Mouse (Mus musculus) intestine, embryonic 16.5 days (tissue): ENCODE data around the gene Sema6c. TPM values are rescaled to one million over a fixed set of nuclear protein-coding genes. Genes with fewer than 3 reads are reported as not detected.
"Not testable (repeated sequence)": the region's sequence is repeated elsewhere in the genome, so short reads cannot be mapped to it uniquely, and the experiment has no call there.

ENCODE experiments used
- ATAC-seq: fragments of 200-750 bp; cut with Nextera tagmentation; 2 replicates; pipeline ENCODE4 v1.8.0; 2017; ENCODE audit warnings: moderate TSS enrichment, moderate library complexity
- H3K27ac ChIP-seq: fragments of 300-500 bp; sonication (generic); 2 replicates; pipeline ENCODE4 v1.5.1; 2014; ENCODE audit warnings: mild to moderate bottlenecking, low read length
- H3K27me3 ChIP-seq: fragments of 300-500 bp; sonication (generic); replicated peaks from 2 replicates; pipeline ENCODE4 v1.6.1; 2014; ENCODE audit warnings: low read length, control low read depth, mixed read lengths; ENCODE audit not compliant: control insufficient read depth, insufficient read depth
- H3K36me3 ChIP-seq: fragments of 300-500 bp; sonication (generic); 2 replicates; pipeline ENCODE4 v1.6.1; 2014; ENCODE audit warnings: low read length, control low read depth; ENCODE audit not compliant: control insufficient read depth, insufficient read depth
- H3K4me1 ChIP-seq: fragments of 300-500 bp; sonication (generic); 2 replicates; pipeline ENCODE4 v1.6.1; 2014; ENCODE audit warnings: low read length, control low read depth, mixed read lengths; ENCODE audit not compliant: control insufficient read depth, insufficient read depth
- H3K4me2 ChIP-seq: fragments of 300-500 bp; sonication (generic); 2 replicates; pipeline ENCODE4 v1.6.1; 2014; ENCODE audit warnings: low read depth, low read length, control low read depth
- H3K4me3 ChIP-seq: fragments of 300-500 bp; sonication (generic); 2 replicates; pipeline ENCODE4 v1.5.1; 2014; ENCODE audit warnings: mild to moderate bottlenecking, low read length
- H3K9ac ChIP-seq: fragments of 300-500 bp; sonication (generic); 2 replicates; pipeline ENCODE4 v1.6.1; 2014; ENCODE audit warnings: low read depth, low read length
- H3K9me3 ChIP-seq: fragments of 300-500 bp; sonication (generic); 2 replicates; pipeline ENCODE4 v1.6.1; 2016; ENCODE audit warnings: low read length, control low read depth; ENCODE audit not compliant: control insufficient read depth
- WGBS: fragments of 180-500 bp; shearing (Covaris S2); extraction: QIAGEN DNeasy Blood & Tissue Kit; methylation state at CpG from one replicate; pipeline ENCODE4 v1.1.7; 2014; 5-methylcytosine and 5-hydroxymethylcytosine counted together
- polyA plus RNA-seq: library from polyadenylated mRNA; unstranded; fragments of >200 nt; fragmentation: Nextera tagmentation; extraction: Ambion mirVana; gene quantifications from 2 replicates; pipeline ENCODE4 v1.2.1, GENCODE M21; 2015

Gene Sema6c
- polyA plus RNA-seq, 1 experiment from 2014 or later, result 1.1 TPM

DNA sequence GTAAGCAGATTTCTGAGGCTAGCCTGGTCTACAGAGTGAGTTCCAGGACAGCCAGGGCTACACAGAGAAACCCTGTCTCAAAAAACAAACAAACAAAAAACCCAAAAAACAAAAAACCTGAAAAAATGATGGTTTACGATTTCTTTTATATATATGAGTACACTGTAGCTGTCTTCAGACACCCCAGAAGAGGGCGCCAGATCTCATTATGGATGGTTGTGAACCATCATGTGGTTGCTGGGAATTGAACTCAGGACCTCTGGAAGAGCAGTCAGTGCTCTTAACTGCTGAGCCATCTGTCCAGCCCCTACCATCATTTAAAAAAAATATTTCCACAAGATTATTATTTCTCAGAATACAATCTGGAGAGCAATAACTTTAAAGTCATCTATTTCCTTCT lies 27.9 kb upstream of the Sema6c start:
- not testable (repeated sequence) for H3K27me3 ChIP-seq, H3K36me3 ChIP-seq, H3K9me3 ChIP-seq, ATAC-seq, H3K27ac ChIP-seq, H3K4me3 ChIP-seq, H3K4me2 ChIP-seq, H3K9ac ChIP-seq
- peaks cover 10% of the 10 kb centered on the region for H3K4me1 ChIP-seq
- WGBS, result 86% methylated on average over 2 of the region's 2 CpGs

GRCm38 (mm10) chr3:95133176-95133575 lies 27.1 kb upstream of the Sema6c start:
- no peaks in the 10 kb centered on the region for H3K27me3 ChIP-seq
- ATAC-seq, result peak; percentile 9; the same call in 1 of the 2 replicates
- 53% methylated on average over 11 of the region's 11 CpGs for WGBS
- peak overlapping the region; percentile 78 for H3K9ac ChIP-seq
- H3K36me3 ChIP-seq, result 0 out of 2 replicates have a peak, but pooled peaks cover 4% of the 10 kb centered on the region
- H3K4me2 ChIP-seq, result peak overlapping the region; percentile 93
- H3K4me3 ChIP-seq, result peak overlapping the region; percentile 78
- peaks cover 10% of the 10 kb centered on the region for H3K4me1 ChIP-seq
- H3K27ac ChIP-seq, result 0 out of 2 replicates have a peak overlapping the region, but pooled peaks have one; percentile 49
- H3K9me3 ChIP-seq, result no peaks in the 10 kb centered on the region

DNA sequence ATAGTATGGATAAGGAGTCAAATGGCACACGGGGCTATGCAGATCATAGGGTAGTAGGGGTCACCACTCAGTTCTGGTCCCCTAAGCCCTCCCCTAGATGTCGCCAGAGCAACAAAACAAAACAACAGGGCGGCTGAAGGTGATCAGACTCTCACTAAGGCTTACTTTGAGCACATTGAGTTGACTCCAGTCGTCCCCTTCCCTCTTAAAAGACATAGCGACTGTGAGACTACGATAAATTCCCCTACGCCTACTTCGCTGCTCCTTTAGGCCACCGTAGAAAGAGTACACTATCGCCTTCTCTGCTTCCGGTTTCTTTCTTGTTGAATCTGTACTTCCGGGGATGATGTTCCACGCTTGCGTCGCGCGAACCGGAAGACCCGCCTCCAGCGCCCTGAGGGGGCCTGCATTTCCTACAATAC lies 26.6 kb upstream of the Sema6c start, which contains the start of the genes Scnm1 and Lysmd1:
Gene Scnm1 (minus strand): TSS at position 332 of the 422 bp plus-strand sequence.
Gene Lysmd1 (plus strand): TSS at position 409 of the 422 bp plus-strand sequence.
- no peaks in the 10 kb centered on the region for H3K27me3 ChIP-seq
- peak within 1 kb of the TSS; percentile 78 for H3K9ac ChIP-seq
- 0 out of 2 replicates have a peak, but pooled peaks cover 4% of the 10 kb centered on the region for H3K36me3 ChIP-seq
- under 1% methylated on average over 20 of the region's 20 CpGs for WGBS
- H3K4me3 ChIP-seq, result peak within 1 kb of the TSS; percentile 78
- H3K27ac ChIP-seq, result peak within 1 kb of the TSS; percentile 49; the same call in 1 of the 2 replicates
- H3K9me3 ChIP-seq, result no peaks in the 10 kb centered on the region
- peak; percentile 93 for ATAC-seq
- peaks cover 10% of the 10 kb centered on the region for H3K4me1 ChIP-seq
- H3K4me2 ChIP-seq, result peak within 1 kb of the TSS; percentile 93

- Histone ChIP-seq H3K4me1 (peaks cover 10% of the 10 kb centered on the region), H3K4me3 (peak overlapping the region; percentile 78; the same call in 1 of the 2 replicates)
- H3K27me3 ChIP-seq, H3K9ac ChIP-seq, H3K9me3 ChIP-seq, H3K27ac ChIP-seq, H3K36me3 ChIP-seq, H3K4me2 ChIP-seq: not testable (repeated sequence)
- no CpG with 5 or more reads among the region's 12 CpGs for WGBS
- ATAC-seq, result peak; percentile 45
Measured at GRCm38 (mm10) chr3:95134133-95134532, 26.1 kb upstream of the Sema6c start.

GRCm38 (mm10) chr3:95135023-95135422 lies 25.2 kb upstream of the Sema6c start:
- Histone ChIP-seq H3K36me3 (no peaks in the 10 kb centered on the region), H3K4me3 (peak overlapping the region; percentile 44), H3K27ac (peak overlapping the region; percentile 37; the same call in 1 of the 2 replicates), H3K9ac (peak overlapping the region; percentile 37; the same call in 1 of the 2 replicates), H3K4me2 (peak overlapping the region; percentile 60), H3K27me3 (no peaks in the 10 kb centered on the region), H3K4me1 (peaks cover 10% of the 10 kb centered on the region), H3K9me3 (no peaks in the 10 kb centered on the region)
- ATAC-seq, result peak; percentile 65
- WGBS, result 16% methylated on average over 6 of the region's 6 CpGs

DNA sequence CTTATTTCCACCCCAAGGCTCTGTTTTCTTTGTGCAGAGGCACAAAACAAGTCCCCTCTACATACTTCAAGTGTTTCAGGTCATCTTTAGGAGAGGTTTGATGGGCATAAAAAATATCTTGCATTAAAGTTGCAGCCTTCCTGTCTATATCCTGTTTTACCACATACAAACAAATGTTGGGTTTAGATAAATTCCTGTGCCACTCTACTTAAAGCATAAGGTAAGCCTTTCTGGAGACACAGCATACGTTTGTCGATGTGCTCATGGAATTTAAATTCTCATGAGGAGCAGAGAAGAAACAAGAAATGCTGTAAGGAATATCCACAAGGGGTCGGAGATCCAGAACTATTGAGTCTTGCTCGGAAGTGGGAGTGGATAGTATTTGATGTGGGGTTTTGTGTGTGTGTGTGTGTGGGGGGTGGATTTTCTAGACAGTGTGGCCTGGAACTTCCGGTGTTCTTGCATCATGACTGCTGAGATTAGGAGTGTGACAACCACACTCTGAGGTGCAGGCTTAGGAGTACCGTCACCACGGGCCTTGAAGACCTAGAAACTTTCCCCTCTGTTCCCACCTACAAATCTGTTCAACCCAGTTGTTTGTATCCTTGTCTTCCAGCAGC lies 24.7 kb upstream of the Sema6c start:
- 83% methylated on average over 7 of the region's 7 CpGs for WGBS
- no peak overlapping the region; the same call in 1 of the 2 replicates for H3K9ac ChIP-seq
- H3K27me3 ChIP-seq, result no peaks in the 10 kb centered on the region
- no peaks in the 10 kb centered on the region for H3K36me3 ChIP-seq
- peaks cover 10% of the 10 kb centered on the region for H3K4me1 ChIP-seq
- no peak overlapping the region; the same call in 1 of the 2 replicates for H3K27ac ChIP-seq
- H3K9me3 ChIP-seq, result no peaks in the 10 kb centered on the region
- H3K4me3 ChIP-seq, result peak overlapping the region; percentile 44
- H3K4me2 ChIP-seq, result peak overlapping the region; percentile 60
- ATAC-seq, result no peak

DNA sequence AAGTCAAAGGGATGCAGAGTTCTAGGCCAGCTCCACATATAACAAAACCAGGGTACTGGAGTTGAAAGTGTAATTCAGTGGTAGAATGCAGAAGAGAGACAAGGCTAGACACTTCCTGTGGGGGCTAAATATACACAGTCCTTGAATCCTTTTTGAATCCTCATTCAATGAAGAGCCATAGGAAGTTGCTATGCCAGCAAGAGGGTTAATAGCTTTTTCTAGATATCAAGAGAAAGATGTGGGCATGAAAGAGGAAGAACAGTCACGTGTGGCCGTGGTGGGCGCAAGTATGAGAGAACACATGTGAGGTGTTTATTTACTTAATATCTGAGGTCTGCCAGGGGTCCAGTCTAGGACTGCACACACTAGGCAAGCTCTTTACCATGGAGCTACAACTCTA lies 23.9 kb upstream of the Sema6c start:
- H3K4me3 ChIP-seq, result no peak overlapping the region
- ATAC-seq, result no peak
- H3K9ac ChIP-seq, result no peak overlapping the region
- H3K36me3 ChIP-seq, result no peaks in the 10 kb centered on the region
- no peak overlapping the region for H3K4me2 ChIP-seq
- H3K4me1 ChIP-seq, result peaks cover 10% of the 10 kb centered on the region
- H3K27ac ChIP-seq, result no peak overlapping the region
- no peaks in the 10 kb centered on the region for H3K27me3 ChIP-seq
- H3K9me3 ChIP-seq, result no peaks in the 10 kb centered on the region
- 87% methylated on average over 3 of the region's 3 CpGs for WGBS

DNA sequence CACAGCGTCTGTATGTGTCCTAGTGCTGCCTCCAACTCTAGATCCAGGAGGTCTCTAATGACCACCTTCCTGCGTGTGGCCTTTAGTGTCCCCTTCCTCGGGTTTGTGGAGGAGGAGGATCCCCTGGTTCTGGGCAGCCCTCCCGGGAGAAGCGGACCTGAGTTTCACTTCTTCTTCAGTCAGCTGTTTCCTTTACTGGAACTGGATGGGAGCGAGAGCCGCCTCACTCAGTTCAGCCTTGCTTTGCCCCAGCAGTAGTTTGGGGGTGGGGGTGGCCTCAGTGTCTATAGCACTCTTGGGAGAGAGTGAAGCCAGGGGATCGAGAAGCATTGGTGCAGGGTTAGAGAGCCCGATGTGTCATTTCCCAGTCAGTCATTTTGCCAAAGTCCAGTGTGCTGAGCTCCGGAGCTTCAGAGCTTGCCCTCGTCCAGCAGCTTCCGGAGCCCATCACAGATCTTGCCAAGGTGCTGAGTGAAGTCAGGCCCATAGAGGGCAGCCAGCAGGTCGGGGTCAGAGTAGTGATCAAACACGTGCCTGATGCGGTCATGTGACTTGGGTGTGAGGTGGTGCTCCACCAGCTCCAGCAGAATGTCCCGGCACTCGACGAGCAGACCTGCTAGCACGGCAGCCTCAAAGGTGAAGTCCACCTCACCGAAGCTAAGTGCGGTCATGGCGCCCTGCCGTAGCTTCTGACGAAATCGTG lies 20.5 kb upstream of the Sema6c start:
- Histone ChIP-seq H3K9me3 (no peaks in the 10 kb centered on the region), H3K4me1 (peaks cover 5% of the 10 kb centered on the region), H3K4me2 (no peak overlapping the region), H3K27ac (no peak overlapping the region), H3K27me3 (no peaks in the 10 kb centered on the region), H3K4me3 (no peak overlapping the region), H3K9ac (no peak overlapping the region), H3K36me3 (no peaks in the 10 kb centered on the region)
- no peak for ATAC-seq
- 72% methylated on average over 25 of the region's 25 CpGs for WGBS

DNA sequence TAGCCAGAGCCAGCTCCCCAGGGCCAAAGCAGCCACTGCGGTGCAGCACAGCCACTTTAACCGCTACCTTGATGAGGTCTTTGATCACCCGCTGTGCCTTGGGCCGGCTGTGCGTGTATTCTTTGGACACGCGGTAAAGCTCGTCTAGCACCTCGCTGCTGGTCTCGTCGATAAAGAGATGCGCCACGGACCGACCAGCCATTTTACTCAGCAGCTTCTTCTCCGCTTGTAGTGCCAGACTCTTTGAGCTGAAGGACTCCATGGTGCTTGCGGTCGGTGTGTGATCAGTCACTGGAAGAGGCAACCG lies 20.0 kb upstream of the Sema6c start:
- no peak overlapping the region for H3K4me2 ChIP-seq
- no peaks in the 10 kb centered on the region for H3K27me3 ChIP-seq
- no peak overlapping the region for H3K27ac ChIP-seq
- WGBS, result 67% methylated on average over 18 of the region's 18 CpGs
- no peak overlapping the region for H3K9ac ChIP-seq
- no peak for ATAC-seq
- no peak overlapping the region for H3K4me3 ChIP-seq
- H3K9me3 ChIP-seq, result no peaks in the 10 kb centered on the region
- H3K4me1 ChIP-seq, result peaks cover 2% of the 10 kb centered on the region
- no peaks in the 10 kb centered on the region for H3K36me3 ChIP-seq
